Mouse (Mus musculus) cerebellum, adult 2 months (tissue): ENCODE data around the gene Espl1.

ENCODE experiments used
- CTCF ChIP-seq: fragments of 200-500 bp; IDR thresholded peaks from 2 replicates; pipeline ENCODE4 v1.5.1; 2011; ENCODE audit warnings: low read depth, mild to moderate bottlenecking, control low read depth, low read length, moderate library complexity, borderline replicate concordance; ENCODE audit not compliant: insufficient read depth
- POLR2A ChIP-seq: fragments of 200-500 bp; IDR thresholded peaks from 2 replicates; pipeline ENCODE4 v1.6.1; 2011; ENCODE audit warnings: low read length, control low read depth, borderline replicate concordance; ENCODE audit not compliant: insufficient read depth

GRCm38 (mm10) chr15:102344490-102344889, 48.4 kb downstream of the Espl1 start:
- no peak for TF ChIP-seq CTCF
- TF ChIP-seq POLR2A, result no peak
